Mouse (Mus musculus) right cerebral cortex, postnatal 10 days (tissue): ENCODE data around the gene Tspan13.

ENCODE experiments used
- DNase-seq, 2 experiments: peaks; one replicate each; pipeline ENCODE4 v3.0.0; 2021; ENCODE audit warnings: low spot score in 2 of 2

The Tspan13 gene

GRCm38 (mm10) chr12:36030660-36031363, 11.5 kb downstream of the Tspan13 start:
- DNase-seq, result no peak

- DNase-seq, result no peak
Observed at GRCm38 (mm10) chr12:36029687-36030086, 12.6 kb downstream of the Tspan13 start.

GRCm38 (mm10) chr12:36028968-36029645, 13.2 kb downstream of the Tspan13 start:
- peak; percentile 62 to 64 for DNase-seq

- no peak for DNase-seq
Observed at GRCm38 (mm10) chr12:36027171-36027570, 15.1 kb downstream of the Tspan13 start.

- no peak for DNase-seq
Observed at GRCm38 (mm10) chr12:36026126-36026525, 16.2 kb downstream of the Tspan13 start.

GRCm38 (mm10) chr12:36020710-36021109, 21.6 kb downstream of the Tspan13 start:
- DNase-seq, result no peak

GRCm38 (mm10) chr12:36020081-36020480, 22.2 kb downstream of the Tspan13 start:
- DNase-seq, result no peak

GRCm38 (mm10) chr12:36019572-36019971, 22.7 kb downstream of the Tspan13 start:
- no peak for DNase-seq

- no peak for DNase-seq
Observed at GRCm38 (mm10) chr12:36017791-36018190, 24.5 kb downstream of the Tspan13 start.

- DNase-seq, result no peak
Observed at GRCm38 (mm10) chr12:36013216-36013910, 28.9 kb downstream of the Tspan13 start.

- peak in 1 of 2 experiments; percentile 22 for DNase-seq
Observed at GRCm38 (mm10) chr12:36008364-36009047, 33.8 kb downstream of the Tspan13 start.

- DNase-seq, result peak in 1 of 2 experiments; percentile 10
Observed at GRCm38 (mm10) chr12:36007581-36007980, 34.7 kb downstream of the Tspan13 start.

GRCm38 (mm10) chr12:36004714-36005113, 37.6 kb downstream of the Tspan13 start:
- DNase-seq, result no peak

- DNase-seq, result no peak
Observed at GRCm38 (mm10) chr12:35995799-35996198, 46.5 kb downstream of the Tspan13 start.

GRCm38 (mm10) chr12:35994098-35994497, 48.2 kb downstream of the Tspan13 start:
- no peak for DNase-seq

- DNase-seq, result no peak
Observed at GRCm38 (mm10) chr12:35993583-35993982, 48.7 kb downstream of the Tspan13 start.

GRCm38 (mm10) chr12:35992711-35993110, 49.6 kb downstream of the Tspan13 start, which contains the start of gene Agr2:
Agr2 (plus strand) TSS chr12:35992907.
- DNase-seq, result no peak

- DNase-seq, result no peak
Observed at GRCm38 (mm10) chr12:35984743-35985142, 57.6 kb downstream of the Tspan13 start.

- no peak for DNase-seq
Observed at GRCm38 (mm10) chr12:35983472-35983871, 58.8 kb downstream of the Tspan13 start.

GRCm38 (mm10) chr12:35981732-35982360, 60.5 kb downstream of the Tspan13 start:
- DNase-seq, result no peak

- no peak for DNase-seq
Observed at GRCm38 (mm10) chr12:35979625-35980024, 62.7 kb downstream of the Tspan13 start.
